Mouse (Mus musculus): ENCODE measurements around the gene Ppp1r14a. TPM values are rescaled to one million over a fixed set of nuclear protein-coding genes. Genes with fewer than 3 reads are reported as not detected.

Ppp1r14a gene
- total RNA-seq, 2 experiments from 2014 or later: 14.3 to 15.0 TPM

DNA sequence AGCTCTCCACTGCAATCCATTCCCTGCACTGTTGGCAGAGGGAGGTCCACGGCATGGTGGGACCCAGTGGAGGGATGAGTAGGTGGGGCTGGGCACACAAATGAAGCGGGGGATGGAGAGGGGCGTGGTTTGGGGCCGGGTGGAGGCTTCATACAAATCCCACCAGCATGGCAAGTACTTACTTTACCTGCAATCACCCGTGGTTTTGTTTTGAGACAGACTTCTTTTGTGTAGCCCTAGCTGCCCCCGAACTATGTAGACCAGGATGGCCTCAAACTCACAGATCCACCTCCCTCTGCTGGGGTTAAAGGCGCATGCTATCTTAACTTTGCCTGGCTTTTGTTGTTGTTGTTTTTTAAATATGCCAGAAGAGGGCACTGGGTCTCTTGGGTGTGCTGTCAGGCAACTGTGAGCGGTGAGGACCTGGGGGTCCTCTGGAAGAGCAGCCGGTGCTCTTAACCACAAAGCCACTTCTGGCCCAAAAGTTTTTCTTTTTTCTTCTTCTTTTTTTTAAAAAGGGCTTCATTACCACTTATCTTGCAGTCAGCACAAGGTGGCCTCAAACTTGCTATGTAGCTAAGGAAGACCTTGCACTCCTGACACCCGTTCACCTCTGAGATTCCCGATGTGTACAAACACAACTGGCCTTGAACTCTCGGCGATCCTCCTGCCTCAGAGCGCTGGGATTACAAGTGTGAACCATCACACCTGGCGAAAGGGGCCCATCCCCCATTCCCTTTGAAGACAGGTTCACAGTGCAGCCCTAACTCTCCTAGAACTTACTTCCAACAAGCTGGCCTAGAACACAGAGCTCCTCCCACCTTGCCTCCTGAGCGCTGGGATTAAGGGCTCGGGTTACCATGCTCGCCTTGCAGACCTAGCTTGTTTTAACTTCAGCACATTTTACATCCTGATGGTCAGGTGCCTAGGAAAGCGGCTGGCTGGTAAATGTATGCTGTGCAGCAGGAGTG lies 30.5 kb downstream of the Ppp1r14a start:
- DNase-seq (ENCODE audit: low spot score in 2 of 2): no peak

DNA sequence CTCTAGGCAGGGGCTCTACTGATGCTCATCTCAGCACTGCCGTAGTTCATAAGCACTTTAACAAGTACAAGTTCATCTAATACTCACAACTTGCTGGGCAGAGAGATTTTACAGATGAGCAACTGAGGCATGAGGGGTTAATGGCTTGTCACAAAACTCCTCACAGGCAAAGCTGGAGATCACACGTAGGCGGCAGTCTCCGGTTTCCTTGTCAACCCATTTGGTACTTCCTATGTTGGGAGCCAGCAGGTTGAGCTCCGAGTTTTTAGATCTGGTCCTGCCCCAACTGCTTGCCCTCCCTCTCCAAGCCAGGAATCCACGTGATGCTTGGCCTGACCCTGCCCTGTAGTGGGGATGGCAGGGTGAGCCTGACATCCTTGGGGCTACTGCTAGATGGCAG lies 38.0 kb downstream of the Ppp1r14a start:
- DNase-seq (ENCODE audit: low spot score in 2 of 2): no peak

GRCm38 (mm10) chr7:29328984-29329383 lies 39.9 kb downstream of the Ppp1r14a start:
- DNase-seq (ENCODE audit: low spot score in 2 of 2): no peak

GRCm38 (mm10) chr7:29334156-29334555 lies 45.0 kb downstream of the Ppp1r14a start:
- DNase-seq (ENCODE audit: low spot score in 2 of 2): no peak

DNA sequence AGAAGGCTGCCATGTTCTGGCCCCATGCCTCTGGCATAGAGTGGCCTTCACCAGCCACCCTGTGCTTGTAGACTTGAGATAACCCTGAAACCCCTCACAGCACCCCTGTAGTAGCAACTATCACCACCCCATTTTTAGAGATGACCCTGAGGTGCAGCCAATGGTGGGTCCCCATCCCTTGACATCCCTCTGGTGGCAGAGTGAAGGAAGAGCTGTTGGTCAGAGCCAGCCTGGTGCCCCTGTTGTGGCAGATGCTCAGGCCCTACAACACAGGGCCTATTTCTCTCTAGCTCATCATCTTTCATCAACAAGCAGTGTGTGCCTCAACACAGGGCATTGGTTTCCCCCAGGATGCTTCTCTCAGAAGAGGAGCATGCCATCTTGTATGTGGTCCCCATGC lies 46.2 kb downstream of the Ppp1r14a start:
- DNase-seq (ENCODE audit: low spot score in 2 of 2): no peak

DNA sequence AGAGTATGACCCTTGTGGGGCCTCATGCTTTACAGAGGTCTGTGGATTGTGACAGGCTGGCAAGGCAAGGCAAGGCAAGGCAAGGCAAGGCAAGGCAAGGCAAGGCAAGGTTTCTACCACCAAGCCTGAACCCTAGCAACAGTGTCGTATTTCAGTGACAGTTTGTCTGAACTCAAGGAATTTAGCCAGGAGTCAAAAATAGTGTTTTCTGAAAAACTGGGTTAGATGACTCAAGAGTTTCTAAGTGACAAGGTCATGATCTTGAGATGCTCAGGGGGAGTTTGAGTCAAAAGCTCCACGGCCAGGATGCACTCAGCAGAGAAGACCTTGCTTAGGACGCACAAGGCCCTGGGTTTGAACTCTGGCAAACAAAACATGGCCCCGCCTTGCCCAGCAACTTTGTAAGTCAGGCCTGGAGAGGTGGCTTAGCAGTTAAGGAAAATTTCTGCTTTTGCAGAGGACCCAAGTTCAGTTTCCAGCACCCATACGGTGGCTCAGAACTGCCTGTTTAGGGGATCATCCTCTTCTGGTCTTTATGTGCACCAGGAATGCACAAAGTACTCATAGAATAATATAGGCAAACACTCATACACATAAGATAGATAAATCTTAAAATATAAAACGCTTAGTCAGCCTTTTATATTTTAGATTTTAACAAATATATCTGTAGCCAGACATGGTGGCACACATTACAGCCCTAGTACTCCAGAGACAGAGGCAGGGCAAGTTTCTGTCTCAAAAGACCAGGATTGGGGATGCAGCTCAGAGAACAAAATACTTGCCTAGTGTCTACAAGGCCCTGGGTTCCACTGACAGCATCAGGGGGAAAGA lies 46.9 kb downstream of the Ppp1r14a start:
- DNase-seq (ENCODE audit: low spot score in 2 of 2): no peak

DNA sequence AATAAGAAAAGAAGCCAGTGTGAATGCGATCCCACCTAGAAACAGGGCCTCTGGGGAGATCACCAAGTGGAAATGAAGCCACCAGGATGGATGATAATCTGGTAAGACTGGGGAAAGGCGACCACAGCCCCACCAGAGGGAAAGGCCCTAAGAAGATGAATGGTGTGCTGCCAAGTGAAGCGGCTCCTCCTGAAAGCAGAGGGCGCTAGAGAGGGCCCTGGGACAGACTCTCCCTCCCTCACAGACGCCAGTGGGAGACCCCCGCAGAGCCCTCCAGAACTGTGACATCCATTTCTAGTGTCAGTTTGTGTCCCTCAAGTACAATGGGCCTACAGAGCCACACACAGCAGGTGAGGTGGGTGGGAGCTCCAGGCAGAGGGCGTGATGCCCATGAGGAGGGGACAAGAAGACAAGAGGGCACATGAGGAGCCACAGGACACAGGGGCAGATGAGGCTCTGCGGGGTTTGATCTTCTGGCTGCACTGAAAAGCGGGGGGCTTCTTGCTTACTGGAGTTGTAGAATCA lies 47.7 kb downstream of the Ppp1r14a start:
- no peak for DNase-seq (ENCODE audit: low spot score in 2 of 2)

- no peak for DNase-seq (ENCODE audit: low spot score in 2 of 2)
Measured at GRCm38 (mm10) chr7:29337766-29338165, 48.7 kb downstream of the Ppp1r14a start.

GRCm38 (mm10) chr7:29338351-29338919 lies 49.3 kb downstream of the Ppp1r14a start:
- no peak for DNase-seq (ENCODE audit: low spot score in 2 of 2)

- DNase-seq (ENCODE audit: low spot score in 2 of 2): no peak
Measured at GRCm38 (mm10) chr7:29338984-29339679, 50.0 kb downstream of the Ppp1r14a start.

GRCm38 (mm10) chr7:29340247-29340646 lies 51.1 kb downstream of the Ppp1r14a start:
- no peak for DNase-seq (ENCODE audit: low spot score in 2 of 2)

- DNase-seq (ENCODE audit: low spot score in 2 of 2): no peak
Measured at GRCm38 (mm10) chr7:29340838-29341237, 51.7 kb downstream of the Ppp1r14a start.

DNA sequence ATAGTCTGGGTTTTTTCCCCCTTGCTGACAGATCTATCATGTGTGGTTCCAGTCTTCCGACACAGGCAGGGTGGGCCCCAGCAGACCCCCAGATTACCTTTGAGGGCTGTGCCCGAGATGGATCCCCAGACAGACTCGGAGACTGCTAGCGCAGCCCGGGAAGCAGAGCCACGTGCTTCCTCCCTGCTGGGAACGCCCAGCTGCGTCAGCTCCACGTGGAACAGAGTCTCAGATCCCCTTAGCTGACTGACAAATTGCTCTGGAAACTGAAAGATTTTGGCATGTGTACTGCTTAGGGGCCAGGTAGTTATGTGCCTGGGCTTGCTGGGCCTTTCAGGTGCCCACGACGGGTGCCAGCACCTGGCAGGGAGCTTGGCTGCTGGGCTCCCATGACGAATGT lies 52.6 kb downstream of the Ppp1r14a start:
- no peak for DNase-seq (ENCODE audit: low spot score in 2 of 2)

- DNase-seq (ENCODE audit: low spot score in 2 of 2): no peak
Measured at GRCm38 (mm10) chr7:29342489-29343092, 53.5 kb downstream of the Ppp1r14a start.

Other genes starting within 250 kb of the Ppp1r14a start
- gene Ryr1, start 164.1 kb upstream of the Ppp1r14a start, total RNA-seq (2021): 10 to 100 TPM in 1 of 2 experiments, 1 to 10 TPM in 1; 5.9 to 15.1 TPM
- gene Rasgrp4, start 154.5 kb upstream of the Ppp1r14a start, total RNA-seq (2021): 1 to 10 TPM; 2.4 TPM
- 10 to 100 TPM; 16.2 to 17.2 TPM for gene Fam98c, start 133.1 kb upstream of the Ppp1r14a start, total RNA-seq (2021)
- 1 to 10 TPM; 1.8 to 2.5 TPM for gene Ggn, start 119.1 kb upstream of the Ppp1r14a start, total RNA-seq (2021)
- 10 to 100 TPM; 14.5 to 15.8 TPM for gene Spred3, start 118.9 kb upstream of the Ppp1r14a start, total RNA-seq (2021)
- gene Psmd8, start 108.6 kb upstream of the Ppp1r14a start, total RNA-seq (2021): 100 to 1,000 TPM; 188 to 192 TPM
- 1 to 10 TPM; 2.0 TPM for gene Catsperg1, start 75.3 kb upstream of the Ppp1r14a start, total RNA-seq (2021)
- gene Kcnk6, start 56.8 kb upstream of the Ppp1r14a start, total RNA-seq (2021): 1 to 10 TPM; 2.9 to 3.6 TPM
- gene Yif1b, start 51.0 kb upstream of the Ppp1r14a start, total RNA-seq (2021): 10 to 100 TPM; 48.2 to 49.7 TPM
- gene 2200002D01Rik, start 40.8 kb upstream of the Ppp1r14a start, total RNA-seq (2021): 1 to 10 TPM; 2.4 to 4.5 TPM
- 10 to 100 TPM; 46.1 to 85.1 TPM for gene Spint2, start 7.4 kb upstream of the Ppp1r14a start, total RNA-seq (2021)
- 1 to 10 TPM; 5.0 to 5.7 TPM for gene Dpf1, start 14.6 kb downstream of the Ppp1r14a start, total RNA-seq (2021)
- 10 to 100 TPM; 67.4 to 86.4 TPM for gene Sipa1l3, start 229.3 kb downstream of the Ppp1r14a start, total RNA-seq (2021)